Mouse (Mus musculus) E14TG2a.4 (cell line): ENCODE results near the gene Grm6.
A peak's percentile ranks its signal among the peaks of the same experiment; 100 is the strongest.

ENCODE experiments used
- H3K27me3 ChIP-seq: 2 replicates; pipeline ENCODE4 v1.6.1; 2014; ENCODE audit warnings: low read length, control low read depth; ENCODE audit not compliant: insufficient read depth
- H3K36me3 ChIP-seq: 2 replicates; pipeline ENCODE4 v1.6.1; 2014; ENCODE audit warnings: low read length, control low read depth; ENCODE audit not compliant: insufficient read depth
- H3K4me1 ChIP-seq: replicated peaks from 2 replicates; pipeline ENCODE4 v1.6.1; 2014; ENCODE audit warnings: low read depth, low read length, control low read depth
- H3K4me3 ChIP-seq: replicated peaks from 2 replicates; pipeline ENCODE4 v1.5.1; 2014; ENCODE audit warnings: mild to moderate bottlenecking, low read length
- H3K9me3 ChIP-seq: 2 replicates; pipeline ENCODE4 v1.6.1; 2014; ENCODE audit warnings: low read length, control low read depth
- CTCF ChIP-seq: conservative IDR thresholded peaks from 2 replicates; pipeline ENCODE4 v1.5.1; 2014; ENCODE audit warnings: low read length
- NANOG ChIP-seq: IDR thresholded peaks from 2 replicates; pipeline ENCODE4 v1.6.1; 2014; ENCODE audit warnings: borderline replicate concordance, low read length, mixed read lengths
- POU5F1 ChIP-seq: IDR thresholded peaks from 2 replicates; pipeline ENCODE4 v1.6.1; 2014; ENCODE audit warnings: low read length, borderline replicate concordance

The Grm6 gene

GRCm38 (mm10) chr11:50887390-50888128 lies 37.1 kb downstream of the Grm6 start, which contains the start of gene Zfp454:
Zfp454 (minus strand) TSS chr11:50887651.
- H3K9me3 ChIP-seq = no peaks in the 10 kb centered on the region
- peaks cover 19% of the 10 kb centered on the region for H3K4me1 ChIP-seq
- peaks cover 21% of the 10 kb centered on the region; the same call in 1 of the 2 replicates for H3K36me3 ChIP-seq
- peak within 1 kb of the TSS; percentile 74 for H3K4me3 ChIP-seq
- peaks cover 4% of the 10 kb centered on the region; the same call in 1 of the 2 replicates for H3K27me3 ChIP-seq
- TF ChIP-seq CTCF (no peak), NANOG (no peak), POU5F1 (no peak)

DNA sequence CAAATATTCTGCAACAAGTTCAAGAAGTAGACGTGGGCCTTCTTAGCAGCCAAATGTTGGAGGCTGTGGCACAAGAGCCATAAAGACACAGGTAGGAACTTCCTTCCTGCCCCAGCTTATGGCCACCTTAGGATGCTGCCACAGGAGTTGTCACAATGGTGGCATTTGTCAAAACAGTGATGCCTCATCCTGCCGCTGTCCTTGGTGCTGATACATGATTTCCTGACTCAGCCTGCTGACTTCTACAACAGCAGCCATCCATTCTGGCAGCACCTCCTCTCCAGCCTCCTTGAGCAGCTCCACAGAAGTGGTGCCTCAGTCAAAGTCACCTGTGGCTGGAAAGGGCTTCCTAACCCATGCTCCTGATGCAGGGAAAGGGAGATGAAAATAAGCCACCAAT lies 42.0 kb downstream of the Grm6 start:
- TF ChIP-seq POU5F1 (no peak), NANOG (no peak), CTCF (no peak)
- no peak overlapping the region for H3K4me3 ChIP-seq
- H3K9me3 ChIP-seq = peaks cover 15% of the 10 kb centered on the region
- H3K27me3 ChIP-seq = no peaks in the 10 kb centered on the region
- no peaks in the 10 kb centered on the region for H3K36me3 ChIP-seq
- H3K4me1 ChIP-seq = peaks cover 5% of the 10 kb centered on the region

GRCm38 (mm10) chr11:50897359-50897758 lies 46.9 kb downstream of the Grm6 start:
- no peaks in the 10 kb centered on the region for H3K27me3 ChIP-seq
- no peak overlapping the region for H3K4me3 ChIP-seq
- TF ChIP-seq CTCF (no peak), NANOG (peak; percentile 68; the same call in 1 of the 2 replicates), POU5F1 (no peak)
- H3K4me1 ChIP-seq = no peaks in the 10 kb centered on the region
- peaks cover 62% of the 10 kb centered on the region for H3K9me3 ChIP-seq
- peaks cover 38% of the 10 kb centered on the region for H3K36me3 ChIP-seq

- H3K4me1 ChIP-seq = peaks cover 5% of the 10 kb centered on the region
- TF ChIP-seq NANOG = no peak
- TF ChIP-seq POU5F1 = no peak
- no peak for TF ChIP-seq CTCF
These were observed 57.7 kb downstream of the Grm6 start for GRCm38 (mm10) chr11:50908136-50908535.

DNA sequence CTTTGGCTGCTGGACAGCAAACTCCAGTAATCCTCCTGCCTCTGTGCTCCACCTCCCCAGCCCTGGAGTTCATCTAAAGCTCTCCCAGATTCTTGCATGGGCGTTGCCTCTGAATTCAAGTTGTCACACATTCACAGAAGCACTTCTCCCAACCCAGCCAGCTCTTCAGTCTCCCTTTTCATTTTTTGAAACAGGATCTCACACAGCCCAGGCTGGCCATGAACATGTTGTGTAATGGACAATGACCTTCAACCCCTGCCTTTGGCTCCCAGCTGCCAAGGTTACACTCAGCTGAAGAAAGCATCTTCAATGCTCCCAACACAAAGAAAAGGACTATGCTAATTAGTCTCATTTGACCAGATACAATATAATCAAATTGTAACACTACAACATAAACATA lies 62.8 kb downstream of the Grm6 start:
- peaks cover 39% of the 10 kb centered on the region for H3K36me3 ChIP-seq
- no peaks in the 10 kb centered on the region for H3K27me3 ChIP-seq
- H3K4me1 ChIP-seq = peaks cover 42% of the 10 kb centered on the region
- no peak overlapping the region for H3K4me3 ChIP-seq
- H3K9me3 ChIP-seq = no peaks in the 10 kb centered on the region
- TF ChIP-seq NANOG = no peak

More at GRCm38 (mm10) chr11:50908136-50908535, 57.7 kb downstream of the Grm6 start:
- Histone ChIP-seq H3K4me3 (no peak overlapping the region), H3K27me3 (no peaks in the 10 kb centered on the region), H3K9me3 (no peaks in the 10 kb centered on the region), H3K36me3 (peaks cover 79% of the 10 kb centered on the region)

DNA sequence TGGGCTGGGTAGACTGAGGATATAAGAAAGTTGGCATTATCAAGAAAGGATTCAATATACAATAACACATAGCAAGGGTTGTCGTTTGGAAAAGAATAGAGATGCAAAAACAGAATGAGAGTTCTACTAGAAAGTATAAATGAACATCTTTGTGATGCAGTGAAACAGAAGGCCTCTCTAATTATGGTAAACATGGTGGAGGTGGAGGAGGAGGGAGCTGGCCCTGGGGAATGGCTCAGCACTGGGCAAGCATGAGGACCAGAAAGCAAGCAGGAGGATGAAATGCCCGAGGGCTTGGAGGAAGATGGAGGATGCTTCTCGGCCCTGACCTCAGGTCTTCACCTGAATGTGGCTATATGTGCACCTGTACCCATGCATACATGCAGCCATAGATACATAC lies 64.0 kb downstream of the Grm6 start:
- peaks cover 31% of the 10 kb centered on the region for H3K36me3 ChIP-seq
- no peaks in the 10 kb centered on the region for H3K27me3 ChIP-seq
- H3K4me1 ChIP-seq = peaks cover 42% of the 10 kb centered on the region
- TF ChIP-seq POU5F1 (no peak), NANOG (no peak), CTCF (no peak)
- no peaks in the 10 kb centered on the region for H3K9me3 ChIP-seq
- H3K4me3 ChIP-seq = no peak overlapping the region
